Mouse (Mus musculus) lung, adult 2 months (tissue): Measurements from ENCODE around the gene Catsper4.
"Not testable (repeated sequence)": the region's sequence is repeated elsewhere in the genome, so short reads cannot be mapped to it uniquely, and the experiment has no call there.

Experiments
- CTCF ChIP-seq: fragments of 200-500 bp; IDR thresholded peaks from 2 replicates; pipeline ENCODE4 v1.5.1; 2011; ENCODE audit warnings: mild to moderate bottlenecking, low read length, control low read depth; ENCODE audit not compliant: insufficient read depth
- POLR2A ChIP-seq: fragments of 200-500 bp; IDR thresholded peaks from 2 replicates; pipeline ENCODE4 v1.6.1; 2011; ENCODE audit warnings: low read depth, mild to moderate bottlenecking, control low read depth, low read length, borderline replicate concordance; ENCODE audit errors: extremely low read depth

DNA sequence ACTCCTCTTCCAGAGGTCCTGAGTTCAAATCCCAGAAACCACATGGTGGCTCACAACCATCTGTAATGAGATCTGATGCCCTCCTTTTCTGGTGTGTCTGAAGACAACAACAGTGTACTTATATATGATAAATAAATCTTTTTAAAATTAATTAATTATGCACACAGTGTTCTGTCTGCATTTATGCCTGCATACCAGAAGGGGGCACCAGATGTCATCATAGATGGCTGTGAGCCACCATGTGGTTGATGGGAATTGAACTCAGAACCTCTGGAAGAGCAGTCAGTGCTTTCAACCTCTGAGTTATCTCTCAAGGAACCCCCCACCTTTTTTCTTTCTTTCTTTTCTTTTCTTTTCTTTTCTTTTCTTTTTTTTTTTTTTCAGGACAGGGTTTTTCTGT, 42.4 kb upstream of the Catsper4 start:
- 0 out of 2 replicates have a peak, but pooled peaks have one; percentile 14 for TF ChIP-seq CTCF
- not testable (repeated sequence) for TF ChIP-seq POLR2A
